Mouse (Mus musculus): ENCODE measurements around the gene Gm6217. TPM values are rescaled to one million over a fixed set of nuclear protein-coding genes. Genes with fewer than 3 reads are reported as not detected.
A peak's percentile ranks its signal among the peaks of the same experiment; 100 is the strongest.
"Not testable (repeated sequence)": the region's sequence is repeated elsewhere in the genome, so short reads cannot be mapped to it uniquely, and the experiment has no call there.

The Gm6217 gene
- total RNA-seq (2014; rRNA removed; ENCODE audit: low replicate concordance) (not detected in 2 replicates), polyA plus RNA-seq (2015; fragmentation: Nextera tagmentation; extraction: Ambion mirVana) (not detected in 2 replicates)

DNA sequence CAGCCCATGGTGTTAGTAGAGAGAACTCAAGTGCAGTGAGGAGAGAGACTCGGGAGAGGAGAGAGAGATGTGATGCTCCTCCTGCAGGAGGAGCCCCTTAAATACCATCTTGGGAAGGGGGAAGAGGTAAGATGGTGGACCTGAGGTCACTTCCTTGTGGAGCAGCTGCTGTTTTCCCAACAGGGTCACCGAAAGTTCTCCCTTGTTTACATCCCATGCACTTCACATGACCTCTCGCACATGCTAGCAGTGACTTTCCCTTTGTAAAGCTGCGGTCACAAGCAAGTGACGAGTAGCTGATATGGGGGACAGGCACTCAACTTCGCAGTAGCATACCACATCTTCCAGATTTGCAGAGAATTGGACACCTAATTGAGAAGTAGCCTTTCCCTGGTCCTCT, at the start of gene Gm6217:
TSS of gene Gm6217 (minus strand) at position 74 of the 400 bp plus-strand sequence.
- H3K4me2 ChIP-seq (ENCODE audit: low read depth, low read length); H3K36me3 ChIP-seq (replicated peaks; ENCODE audit: control insufficient read depth, insufficient read depth, low read length); DNase-seq (ENCODE audit: low spot score); H3K27me3 ChIP-seq (ENCODE audit: control insufficient read depth, insufficient read depth, low read length); H3K27ac ChIP-seq (ENCODE audit: low read depth); H3K9ac ChIP-seq (replicated peaks; ENCODE audit: low read depth, low read length); H3K4me3 ChIP-seq (ENCODE audit: low read depth, low read length); H3K4me1 ChIP-seq (ENCODE audit: control insufficient read depth, insufficient read depth); H3K9me3 ChIP-seq (replicated peaks; ENCODE audit: control insufficient read depth, low read length): not testable (repeated sequence)
- WGBS = no CpG with 5 or more reads among the region's 6 CpGs
- ATAC-seq (ENCODE audit: insufficient read depth, low read depth) = peak; percentile 41; the same call in 1 of the 2 replicates

DNA sequence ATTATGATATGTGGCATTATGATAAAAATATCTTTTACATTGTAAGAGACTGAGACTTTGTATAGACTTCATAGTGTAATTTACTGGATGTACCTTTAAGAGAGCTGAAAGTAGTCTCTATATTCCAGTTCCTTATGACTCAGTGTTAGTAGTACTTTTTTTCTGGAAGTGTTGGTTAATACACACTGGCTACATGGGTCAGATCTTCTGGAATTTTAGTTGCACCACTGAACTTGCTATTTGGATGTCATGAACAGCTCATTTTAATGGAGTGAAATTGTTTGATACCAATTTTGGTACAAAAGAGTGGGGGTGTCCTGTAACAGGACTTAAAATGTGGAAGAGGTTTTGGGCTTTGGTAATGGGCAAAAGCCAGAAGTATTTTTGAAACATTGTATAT, 46.6 kb upstream of the Gm6217 start:
- H3K4me2 ChIP-seq (ENCODE audit: low read depth, low read length) = no peak overlapping the region
- H3K27me3 ChIP-seq (ENCODE audit: control insufficient read depth, insufficient read depth, low read length) = no peaks in the 10 kb centered on the region
- DNase-seq (ENCODE audit: low spot score) (no peak), ATAC-seq (ENCODE audit: insufficient read depth, low read depth) (no peak)
- H3K27ac ChIP-seq (ENCODE audit: low read depth) = no peak overlapping the region
- H3K36me3 ChIP-seq (replicated peaks; ENCODE audit: control insufficient read depth, insufficient read depth, low read length) = no peaks in the 10 kb centered on the region
- no peaks in the 10 kb centered on the region for H3K4me1 ChIP-seq (ENCODE audit: control insufficient read depth, insufficient read depth)
- H3K9me3 ChIP-seq (replicated peaks; ENCODE audit: control insufficient read depth, low read length) = no peaks in the 10 kb centered on the region
- no peak for TF ChIP-seq CTCF (IDR thresholded peaks at IDR 0.05; ENCODE audit: low read depth)
- H3K9ac ChIP-seq (replicated peaks; ENCODE audit: low read depth, low read length) = no peak overlapping the region
- no peak overlapping the region for H3K4me3 ChIP-seq (ENCODE audit: low read depth, low read length)

DNA sequence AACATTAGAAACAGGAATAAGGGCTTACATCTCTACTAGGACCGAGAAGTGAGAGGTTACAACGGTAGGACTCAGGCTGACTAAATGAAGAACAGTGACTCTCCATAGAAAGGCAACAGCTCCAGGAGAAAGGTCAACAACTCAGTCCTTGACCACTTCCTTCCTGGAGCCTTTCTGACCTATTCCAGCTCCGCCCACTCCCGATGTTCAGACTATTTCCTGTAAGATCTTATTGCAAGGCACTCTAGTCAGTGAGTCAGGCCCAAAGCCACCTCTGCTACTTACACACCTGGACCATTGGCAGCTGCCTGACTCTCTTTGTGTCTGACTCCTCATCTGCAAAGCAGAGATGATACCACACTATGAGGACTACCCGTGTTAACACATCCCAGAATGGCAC, 44.6 kb upstream of the Gm6217 start:
- Histone ChIP-seq H3K9ac (replicated peaks; ENCODE audit: low read depth, low read length) (no peak overlapping the region), H3K4me3 (ENCODE audit: low read depth, low read length) (no peak overlapping the region), H3K27ac (ENCODE audit: low read depth) (no peak overlapping the region), H3K27me3 (ENCODE audit: control insufficient read depth, insufficient read depth, low read length) (no peaks in the 10 kb centered on the region), H3K4me2 (ENCODE audit: low read depth, low read length) (no peak overlapping the region), H3K4me1 (ENCODE audit: control insufficient read depth, insufficient read depth) (peaks cover 16% of the 10 kb centered on the region; the same call in 1 of the 2 replicates), H3K9me3 (replicated peaks; ENCODE audit: control insufficient read depth, low read length) (no peaks in the 10 kb centered on the region), H3K36me3 (replicated peaks; ENCODE audit: control insufficient read depth, insufficient read depth, low read length) (no peaks in the 10 kb centered on the region)
- no peak for TF ChIP-seq EP300 (IDR thresholded peaks at IDR 0.05; ENCODE audit: low read depth)
- no peak for TF ChIP-seq CTCF (IDR thresholded peaks at IDR 0.05; ENCODE audit: low read depth)
- 62% methylated on average over 5 of the region's 5 CpGs for WGBS
- ATAC-seq (ENCODE audit: insufficient read depth, low read depth) (no peak), DNase-seq (ENCODE audit: low spot score) (no peak)

DNA sequence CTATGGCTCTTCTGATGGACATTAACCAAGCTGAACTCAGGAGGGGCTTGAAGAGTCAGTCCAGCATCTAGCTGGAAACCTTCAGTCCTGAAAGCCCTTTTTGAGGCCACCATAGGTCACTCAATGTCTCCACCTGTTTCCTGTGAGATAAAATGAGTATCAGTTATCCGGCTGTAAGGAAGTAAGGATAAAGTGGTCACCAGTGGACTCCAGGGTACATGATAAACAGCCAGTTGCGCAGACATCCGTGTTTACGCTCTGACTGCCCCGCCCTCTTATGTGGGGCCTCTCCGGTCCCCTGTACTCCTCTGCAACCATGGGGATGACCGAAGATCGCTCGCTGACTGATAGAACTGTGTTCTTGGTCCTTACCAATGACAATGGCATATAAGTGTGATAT, 43.1 kb upstream of the Gm6217 start:
- WGBS = 60% methylated on average over 9 of the region's 9 CpGs
- no peak overlapping the region for H3K4me2 ChIP-seq (ENCODE audit: low read depth, low read length)

DNA sequence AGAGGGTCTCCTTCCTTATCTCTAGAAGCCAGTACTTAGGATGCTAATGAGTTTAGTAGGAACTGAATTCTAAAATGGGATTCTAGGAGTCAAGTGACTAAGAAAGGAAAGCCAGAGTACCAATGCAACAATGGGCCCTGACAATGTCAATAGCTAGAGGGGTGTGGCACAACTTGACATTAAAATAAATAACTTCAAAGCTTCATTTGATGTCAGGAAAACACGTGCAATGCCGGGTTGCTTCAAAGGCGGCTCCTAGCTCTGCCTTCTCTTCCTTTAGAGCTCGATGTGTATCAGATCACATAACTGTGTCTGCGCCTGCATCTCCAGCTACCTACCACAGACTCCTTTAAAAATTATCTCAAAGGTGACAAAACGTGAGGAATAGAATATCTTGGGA, 42.7 kb upstream of the Gm6217 start:
- no peaks in the 10 kb centered on the region for H3K36me3 ChIP-seq (replicated peaks; ENCODE audit: control insufficient read depth, insufficient read depth, low read length)
- no peak overlapping the region for H3K4me2 ChIP-seq (ENCODE audit: low read depth, low read length)
- 29% methylated on average over 6 of the region's 6 CpGs for WGBS

More for the DNA sequence above, 43.1 kb upstream of the Gm6217 start:
- Histone ChIP-seq H3K27me3 (ENCODE audit: control insufficient read depth, insufficient read depth, low read length) (no peaks in the 10 kb centered on the region), H3K27ac (ENCODE audit: low read depth) (no peak overlapping the region), H3K4me1 (ENCODE audit: control insufficient read depth, insufficient read depth) (peaks cover 16% of the 10 kb centered on the region; the same call in 1 of the 2 replicates), H3K36me3 (replicated peaks; ENCODE audit: control insufficient read depth, insufficient read depth, low read length) (no peaks in the 10 kb centered on the region), H3K4me3 (ENCODE audit: low read depth, low read length) (no peak overlapping the region), H3K9ac (replicated peaks; ENCODE audit: low read depth, low read length) (no peak overlapping the region), H3K9me3 (replicated peaks; ENCODE audit: control insufficient read depth, low read length) (no peaks in the 10 kb centered on the region)
- TF ChIP-seq CTCF (IDR thresholded peaks at IDR 0.05; ENCODE audit: low read depth) (no peak), EP300 (IDR thresholded peaks at IDR 0.05; ENCODE audit: low read depth) (0 out of 2 replicates have a peak, but pooled peaks have one; percentile 47)
- ATAC-seq (ENCODE audit: insufficient read depth, low read depth) (peak; percentile 44), DNase-seq (ENCODE audit: low spot score) (no peak)

DNA sequence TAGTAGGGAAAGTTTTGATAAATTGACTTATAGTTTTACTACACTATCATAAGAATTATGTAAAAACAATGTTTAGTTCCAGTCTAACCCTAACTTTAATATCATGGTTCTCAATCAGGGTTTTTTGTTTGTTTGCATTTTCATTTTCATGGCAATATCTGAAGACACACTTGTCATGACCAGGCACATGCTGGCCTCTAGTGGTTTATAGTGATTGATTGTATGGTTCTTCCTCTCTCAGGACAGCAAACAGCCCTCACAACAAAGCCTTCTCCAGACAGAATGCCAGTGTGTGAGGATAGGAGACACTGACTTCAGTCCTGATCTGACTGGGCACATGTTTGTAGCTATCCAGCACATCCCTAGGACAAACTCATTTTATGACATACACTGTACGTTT, 42.0 kb upstream of the Gm6217 start:
- Histone ChIP-seq H3K4me2 (ENCODE audit: low read depth, low read length) (no peak overlapping the region), H3K36me3 (replicated peaks; ENCODE audit: control insufficient read depth, insufficient read depth, low read length) (no peaks in the 10 kb centered on the region), H3K9ac (replicated peaks; ENCODE audit: low read depth, low read length) (no peak overlapping the region), H3K4me3 (ENCODE audit: low read depth, low read length) (no peak overlapping the region), H3K4me1 (ENCODE audit: control insufficient read depth, insufficient read depth) (peaks cover 16% of the 10 kb centered on the region; the same call in 1 of the 2 replicates), H3K27ac (ENCODE audit: low read depth) (no peak overlapping the region), H3K9me3 (replicated peaks; ENCODE audit: control insufficient read depth, low read length) (no peaks in the 10 kb centered on the region), H3K27me3 (ENCODE audit: control insufficient read depth, insufficient read depth, low read length) (no peaks in the 10 kb centered on the region)
- ATAC-seq (ENCODE audit: insufficient read depth, low read depth) (no peak), DNase-seq (ENCODE audit: low spot score) (no peak)
- 63% methylated on average over 1 of the region's 1 CpGs for WGBS
- peak; percentile 33 for TF ChIP-seq CTCF (IDR thresholded peaks at IDR 0.05; ENCODE audit: low read depth)
- no peak for TF ChIP-seq EP300 (IDR thresholded peaks at IDR 0.05; ENCODE audit: low read depth)

More for the DNA sequence above, 42.7 kb upstream of the Gm6217 start:
- DNase-seq (ENCODE audit: low spot score) (no peak), ATAC-seq (ENCODE audit: insufficient read depth, low read depth) (no peak)
- no peak for TF ChIP-seq CTCF (IDR thresholded peaks at IDR 0.05; ENCODE audit: low read depth)
- no peak for TF ChIP-seq EP300 (IDR thresholded peaks at IDR 0.05; ENCODE audit: low read depth)
- no peak overlapping the region for H3K4me3 ChIP-seq (ENCODE audit: low read depth, low read length)
- no peaks in the 10 kb centered on the region for H3K9me3 ChIP-seq (replicated peaks; ENCODE audit: control insufficient read depth, low read length)
- no peaks in the 10 kb centered on the region for H3K27me3 ChIP-seq (ENCODE audit: control insufficient read depth, insufficient read depth, low read length)
- H3K9ac ChIP-seq (replicated peaks; ENCODE audit: low read depth, low read length) = no peak overlapping the region
- H3K4me1 ChIP-seq (ENCODE audit: control insufficient read depth, insufficient read depth) = peaks cover 16% of the 10 kb centered on the region; the same call in 1 of the 2 replicates
- H3K27ac ChIP-seq (ENCODE audit: low read depth) = no peak overlapping the region

Data from heart, postnatal 0 days (tissue).